Mouse (Mus musculus): ENCODE measurements around the gene 2410137M14Rik. TPM values are rescaled to one million over a fixed set of nuclear protein-coding genes. Genes with fewer than 3 reads are reported as not detected.

2410137M14Rik gene
- not detected in 2 replicates for polyA plus RNA-seq (2014; fragmentation: Nextera tagmentation; extraction: Ambion mirVana)

- Histone ChIP-seq H3K27me3 (ENCODE audit: control insufficient read depth, insufficient read depth, low read length) (no peaks in the 10 kb centered on the region), H3K9me3 (replicated peaks; ENCODE audit: control insufficient read depth, low read length) (no peaks in the 10 kb centered on the region), H3K4me1 (ENCODE audit: control insufficient read depth, insufficient read depth, low read length) (no peaks in the 10 kb centered on the region), H3K4me3 (ENCODE audit: low read depth, low read length) (no peak within 1 kb of the TSS), H3K36me3 (replicated peaks; ENCODE audit: control insufficient read depth, insufficient read depth, low read depth, low read length) (no peaks in the 10 kb centered on the region), H3K27ac (replicated peaks; ENCODE audit: low read depth, low read length) (no peak within 1 kb of the TSS), H3K4me2 (ENCODE audit: low read depth, low read length) (peak within 1 kb of the TSS; percentile 27; the same call in 1 of the 2 replicates), H3K9ac (replicated peaks; ENCODE audit: low read length) (no peak within 1 kb of the TSS)
- no peak for DNase-seq (ENCODE audit: low spot score)
- 13% methylated on average over 18 of the region's 18 CpGs for WGBS
- no peak for ATAC-seq (replicated peaks; ENCODE audit: insufficient number of reproducible peaks, low FRiP score, low TSS enrichment, low read depth)
Observed at GRCm38 (mm10) chr17:36981221-36981813, at the start of gene 2410137M14Rik. 2410137M14Rik (minus strand) TSS chr17:36981237.

GRCm38 (mm10) chr17:37029162-37029561 is 48.1 kb upstream of the 2410137M14Rik start:
- Histone ChIP-seq H3K9ac (replicated peaks; ENCODE audit: low read length) (no peak overlapping the region), H3K4me2 (ENCODE audit: low read depth, low read length) (peak overlapping the region; percentile 33), H3K4me3 (ENCODE audit: low read depth, low read length) (peak overlapping the region; percentile 24), H3K27me3 (ENCODE audit: control insufficient read depth, insufficient read depth, low read length) (no peaks in the 10 kb centered on the region), H3K9me3 (replicated peaks; ENCODE audit: control insufficient read depth, low read length) (no peaks in the 10 kb centered on the region), H3K4me1 (ENCODE audit: control insufficient read depth, insufficient read depth, low read length) (no peaks in the 10 kb centered on the region), H3K27ac (replicated peaks; ENCODE audit: low read depth, low read length) (peak overlapping the region; percentile 94), H3K36me3 (replicated peaks; ENCODE audit: control insufficient read depth, insufficient read depth, low read depth, low read length) (no peaks in the 10 kb centered on the region)
- WGBS: 67% methylated on average over 7 of the region's 8 CpGs
- peak; percentile 15; the same call in 1 of the 2 replicates for ATAC-seq (replicated peaks; ENCODE audit: insufficient number of reproducible peaks, low FRiP score, low TSS enrichment, low read depth)
- no peak for DNase-seq (ENCODE audit: low spot score)

DNA sequence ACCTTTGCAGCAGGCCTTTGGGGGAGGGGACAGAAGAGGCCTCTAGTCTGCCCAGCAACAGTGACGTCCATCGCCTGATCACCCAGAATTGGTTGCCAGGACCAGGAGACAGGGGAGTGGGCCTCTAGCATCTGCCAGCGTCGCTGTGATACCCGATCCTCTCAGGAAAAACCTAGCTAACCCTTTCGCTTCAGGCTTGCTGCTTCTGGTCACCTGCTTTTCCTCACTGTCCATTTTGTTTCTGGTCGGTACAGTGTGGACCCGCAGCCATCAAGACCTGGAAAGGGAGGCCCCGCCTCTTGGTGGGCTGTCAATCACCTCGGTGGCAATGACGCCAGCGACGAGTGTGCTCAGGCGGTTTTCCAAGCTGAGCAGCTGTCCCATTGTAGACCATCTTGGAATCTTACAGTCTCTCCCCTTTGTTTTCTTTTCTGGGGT is 47.7 kb upstream of the 2410137M14Rik start:
- peak overlapping the region; percentile 59 for H3K9ac ChIP-seq (replicated peaks; ENCODE audit: low read length)
- no peaks in the 10 kb centered on the region for H3K36me3 ChIP-seq (replicated peaks; ENCODE audit: control insufficient read depth, insufficient read depth, low read depth, low read length)
- peak overlapping the region; percentile 94 for H3K27ac ChIP-seq (replicated peaks; ENCODE audit: low read depth, low read length)
- DNase-seq (ENCODE audit: low spot score) (peak; percentile 99), ATAC-seq (replicated peaks; ENCODE audit: insufficient number of reproducible peaks, low FRiP score, low TSS enrichment, low read depth) (peak; percentile 98)
- no peaks in the 10 kb centered on the region for H3K27me3 ChIP-seq (ENCODE audit: control insufficient read depth, insufficient read depth, low read length)
- H3K4me3 ChIP-seq (ENCODE audit: low read depth, low read length): peak overlapping the region; percentile 24
- 0% methylated on average over 14 of the region's 14 CpGs for WGBS
- H3K4me2 ChIP-seq (ENCODE audit: low read depth, low read length): peak overlapping the region; percentile 41
- no peaks in the 10 kb centered on the region for H3K9me3 ChIP-seq (replicated peaks; ENCODE audit: control insufficient read depth, low read length)
- H3K4me1 ChIP-seq (ENCODE audit: control insufficient read depth, insufficient read depth, low read length): no peaks in the 10 kb centered on the region

DNA sequence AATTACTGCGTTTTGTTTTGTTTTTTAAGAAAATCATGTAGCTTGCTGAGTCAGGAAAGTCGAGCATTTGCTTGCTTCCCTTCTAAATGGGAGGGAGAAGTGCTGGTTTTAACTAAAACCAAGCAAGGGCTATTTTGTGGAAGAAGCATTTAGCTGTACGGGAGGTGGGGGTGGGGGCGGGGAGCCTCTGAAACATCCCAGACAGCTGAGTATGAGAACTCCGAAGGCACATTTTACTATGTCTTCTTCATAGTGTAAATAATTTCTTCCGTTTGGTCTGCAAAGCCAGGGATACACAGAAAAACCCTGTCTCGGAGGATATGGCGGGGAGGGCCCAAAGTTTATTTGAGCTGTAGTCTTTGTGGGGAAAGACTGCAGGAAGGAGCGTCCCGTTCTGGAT is 47.2 kb upstream of the 2410137M14Rik start:
- 2% methylated on average over 10 of the region's 10 CpGs for WGBS
- ATAC-seq (replicated peaks; ENCODE audit: insufficient number of reproducible peaks, low FRiP score, low TSS enrichment, low read depth): no peak; the same call in 1 of the 2 replicates
- Histone ChIP-seq H3K9ac (replicated peaks; ENCODE audit: low read length) (peak overlapping the region; percentile 59), H3K27me3 (ENCODE audit: control insufficient read depth, insufficient read depth, low read length) (no peaks in the 10 kb centered on the region), H3K4me3 (ENCODE audit: low read depth, low read length) (peak overlapping the region; percentile 27), H3K36me3 (replicated peaks; ENCODE audit: control insufficient read depth, insufficient read depth, low read depth, low read length) (no peaks in the 10 kb centered on the region), H3K9me3 (replicated peaks; ENCODE audit: control insufficient read depth, low read length) (no peaks in the 10 kb centered on the region), H3K4me2 (ENCODE audit: low read depth, low read length) (peak overlapping the region; percentile 41), H3K27ac (replicated peaks; ENCODE audit: low read depth, low read length) (peak overlapping the region; percentile 94), H3K4me1 (ENCODE audit: control insufficient read depth, insufficient read depth, low read length) (no peaks in the 10 kb centered on the region)
- DNase-seq (ENCODE audit: low spot score): peak; percentile 58

DNA sequence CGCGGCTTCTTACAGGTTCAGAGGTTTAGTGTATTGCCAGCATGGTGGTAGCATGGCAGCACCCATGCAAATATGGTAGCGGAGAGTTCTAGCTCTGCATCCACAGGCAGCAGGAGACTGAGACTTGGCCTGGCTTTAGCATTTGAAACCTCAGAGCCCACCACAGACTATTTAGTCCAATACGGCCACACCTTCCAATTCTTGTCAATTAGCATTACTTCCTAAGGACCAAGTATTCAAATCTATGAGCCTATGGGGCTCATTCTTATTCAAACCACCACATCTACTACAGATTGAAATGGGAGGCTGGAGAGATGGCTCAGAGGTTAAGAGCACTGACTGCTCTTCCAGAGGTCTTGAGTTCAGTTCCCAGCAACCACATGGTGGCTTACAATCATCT is 46.4 kb upstream of the 2410137M14Rik start:
- WGBS: 94% methylated on average over 4 of the region's 4 CpGs
- no peaks in the 10 kb centered on the region for H3K4me1 ChIP-seq (ENCODE audit: control insufficient read depth, insufficient read depth, low read length)
- ATAC-seq (replicated peaks; ENCODE audit: insufficient number of reproducible peaks, low FRiP score, low TSS enrichment, low read depth): no peak
- H3K4me2 ChIP-seq (ENCODE audit: low read depth, low read length): no peak overlapping the region
- no peak overlapping the region for H3K9ac ChIP-seq (replicated peaks; ENCODE audit: low read length)
- H3K27ac ChIP-seq (replicated peaks; ENCODE audit: low read depth, low read length): peak overlapping the region; percentile 94; the same call in 1 of the 2 replicates
- H3K27me3 ChIP-seq (ENCODE audit: control insufficient read depth, insufficient read depth, low read length): no peaks in the 10 kb centered on the region
- H3K36me3 ChIP-seq (replicated peaks; ENCODE audit: control insufficient read depth, insufficient read depth, low read depth, low read length): no peaks in the 10 kb centered on the region
- no peak for DNase-seq (ENCODE audit: low spot score)
- no peaks in the 10 kb centered on the region for H3K9me3 ChIP-seq (replicated peaks; ENCODE audit: control insufficient read depth, low read length)
- no peak overlapping the region for H3K4me3 ChIP-seq (ENCODE audit: low read depth, low read length)

- Histone ChIP-seq H3K27ac (replicated peaks; ENCODE audit: low read depth, low read length) (no peak overlapping the region), H3K9me3 (replicated peaks; ENCODE audit: control insufficient read depth, low read length) (no peaks in the 10 kb centered on the region)
Observed at GRCm38 (mm10) chr17:37026425-37026824, 45.4 kb upstream of the 2410137M14Rik start.

DNA sequence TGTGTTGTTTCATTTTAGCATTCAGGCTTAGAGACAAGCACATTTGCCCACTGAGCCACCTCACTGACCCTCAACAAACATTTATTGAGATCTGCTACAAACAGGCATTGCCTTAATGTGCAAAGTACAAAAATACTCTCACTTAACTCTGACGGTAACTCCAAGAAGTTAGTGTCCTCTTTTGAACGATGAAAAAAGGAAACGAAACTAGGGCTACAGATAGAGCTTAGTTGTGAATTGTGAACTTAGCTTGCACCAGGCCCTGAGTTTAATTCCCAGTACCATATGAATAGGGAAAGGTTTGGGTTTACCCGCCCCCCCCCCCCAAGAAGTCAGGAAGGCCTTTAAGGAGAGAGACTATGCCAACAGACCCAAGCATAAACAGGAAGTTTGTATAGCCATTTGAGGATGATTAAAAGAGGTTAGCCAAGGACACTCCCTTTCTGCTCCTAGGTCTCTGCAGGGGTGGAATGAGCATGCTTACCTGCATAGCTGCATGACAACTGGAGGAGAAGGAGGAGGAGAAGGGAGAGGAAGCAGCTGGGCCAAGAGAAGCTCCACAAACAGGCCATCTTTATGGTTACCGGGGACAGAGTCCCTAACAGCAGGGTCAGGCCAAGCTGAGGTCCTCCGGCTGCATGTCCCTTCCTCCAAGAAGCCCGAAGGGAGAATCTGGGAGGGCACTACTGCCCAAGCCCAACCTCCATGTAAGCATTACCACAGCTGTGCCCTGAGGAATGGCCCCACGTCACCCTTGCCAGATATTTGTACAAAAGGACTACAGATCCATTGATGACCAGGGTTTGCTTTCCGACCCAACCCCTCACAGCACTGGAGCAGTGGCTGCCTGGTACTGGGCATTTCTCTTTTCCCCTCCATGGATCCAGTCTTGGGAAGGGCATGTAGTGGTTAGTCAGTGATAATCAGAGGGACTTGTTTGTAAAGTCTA is 41.9 kb upstream of the 2410137M14Rik start, which contains the start of gene Mog:
Gene Mog, minus strand, starts transcription at position 771 of the 949 bp plus-strand sequence.
- 72% methylated on average over 9 of the region's 9 CpGs for WGBS

More at GRCm38 (mm10) chr17:37026425-37026824, 45.4 kb upstream of the 2410137M14Rik start:
- Histone ChIP-seq H3K9ac (replicated peaks; ENCODE audit: low read length) (no peak overlapping the region), H3K27me3 (ENCODE audit: control insufficient read depth, insufficient read depth, low read length) (no peaks in the 10 kb centered on the region), H3K4me1 (ENCODE audit: control insufficient read depth, insufficient read depth, low read length) (no peaks in the 10 kb centered on the region), H3K4me3 (ENCODE audit: low read depth, low read length) (no peak overlapping the region), H3K4me2 (ENCODE audit: low read depth, low read length) (no peak overlapping the region), H3K36me3 (replicated peaks; ENCODE audit: control insufficient read depth, insufficient read depth, low read depth, low read length) (no peaks in the 10 kb centered on the region)
- no peak for DNase-seq (ENCODE audit: low spot score)
- 88% methylated on average over 2 of the region's 2 CpGs for WGBS
- no peak for ATAC-seq (replicated peaks; ENCODE audit: insufficient number of reproducible peaks, low FRiP score, low TSS enrichment, low read depth)

More for the DNA sequence above, 41.9 kb upstream of the 2410137M14Rik start, which contains the start of gene Mog:
- no peak within 1 kb of the TSS for H3K9ac ChIP-seq (replicated peaks; ENCODE audit: low read length)
- ATAC-seq (replicated peaks; ENCODE audit: insufficient number of reproducible peaks, low FRiP score, low TSS enrichment, low read depth) (no peak), DNase-seq (ENCODE audit: low spot score) (no peak)
- H3K36me3 ChIP-seq (replicated peaks; ENCODE audit: control insufficient read depth, insufficient read depth, low read depth, low read length): no peaks in the 10 kb centered on the region
- no peak within 1 kb of the TSS for H3K4me2 ChIP-seq (ENCODE audit: low read depth, low read length)
- no peaks in the 10 kb centered on the region for H3K27me3 ChIP-seq (ENCODE audit: control insufficient read depth, insufficient read depth, low read length)
- no peak within 1 kb of the TSS for H3K4me3 ChIP-seq (ENCODE audit: low read depth, low read length)
- no peaks in the 10 kb centered on the region for H3K9me3 ChIP-seq (replicated peaks; ENCODE audit: control insufficient read depth, low read length)
- H3K4me1 ChIP-seq (ENCODE audit: control insufficient read depth, insufficient read depth, low read length): no peaks in the 10 kb centered on the region
- no peak within 1 kb of the TSS for H3K27ac ChIP-seq (replicated peaks; ENCODE audit: low read depth, low read length)

Measured in embryonic facial prominence, embryonic 11.5 days (tissue).